Mouse (Mus musculus): Measurements from ENCODE around the gene Cbx2. TPM values are rescaled to one million over a fixed set of nuclear protein-coding genes. Genes with fewer than 3 reads are reported as not detected.

Gene Cbx2
- polyA plus RNA-seq, 1 experiment from 2014 or later = 1.9 TPM

- no peak for TF ChIP-seq CTCF (IDR thresholded peaks at IDR 0.05; ENCODE audit: low read depth)
- no peak for TF ChIP-seq EP300 (IDR thresholded peaks at IDR 0.05; ENCODE audit: low read depth)
- Histone ChIP-seq H3K27ac (ENCODE audit: low read depth) (no peak overlapping the region), H3K9me3 (ENCODE audit: low read length) (no peaks in the 10 kb centered on the region; the same call in 1 of the 2 replicates), H3K4me1 (ENCODE audit: insufficient read depth) (peaks cover 38% of the 10 kb centered on the region), H3K4me3 (ENCODE audit: low read depth, low read length) (no peak overlapping the region), H3K4me2 (ENCODE audit: low read depth, low read length) (no peak overlapping the region), H3K36me3 (replicated peaks; ENCODE audit: insufficient read depth, low read length) (no peaks in the 10 kb centered on the region), H3K27me3 (ENCODE audit: insufficient read depth, low read length) (peaks cover 80% of the 10 kb centered on the region), H3K9ac (replicated peaks) (no peak overlapping the region)
- no peak for DNase-seq
- no peak for ATAC-seq
- 3% methylated on average over 3 of the region's 3 CpGs for WGBS (ENCODE audit: insufficient replicate concordance)
These were observed 36.5 kb downstream of the Cbx2 start for GRCm38 (mm10) chr11:119059256-119059655.

DNA sequence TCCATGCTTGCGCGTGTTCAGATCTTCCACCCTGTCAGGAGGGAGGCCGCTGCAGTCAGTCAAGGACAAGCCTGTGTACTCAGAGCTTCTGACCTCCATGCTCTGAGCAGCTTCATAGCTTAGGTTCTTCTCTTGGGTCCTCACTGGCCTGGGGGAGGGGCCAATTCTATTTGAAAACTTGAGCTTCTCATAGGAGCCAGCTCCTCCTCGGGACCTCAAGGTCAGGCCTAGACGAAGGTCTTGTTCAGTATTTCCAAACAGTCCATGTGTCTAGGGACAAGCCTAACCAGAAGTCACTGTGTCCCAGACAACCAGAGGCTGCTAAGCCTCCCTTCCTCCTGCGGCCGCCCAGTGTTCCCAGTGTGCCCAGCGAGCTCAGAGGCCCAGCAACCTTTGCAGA, 44.1 kb downstream of the Cbx2 start:
- ATAC-seq = no peak
- TF ChIP-seq EP300 (IDR thresholded peaks at IDR 0.05; ENCODE audit: low read depth) (no peak), CTCF (IDR thresholded peaks at IDR 0.05; ENCODE audit: low read depth) (no peak)

GRCm38 (mm10) chr11:119072239-119072638, 49.5 kb downstream of the Cbx2 start:
- H3K36me3 ChIP-seq (replicated peaks; ENCODE audit: insufficient read depth, low read length) = no peaks in the 10 kb centered on the region
- TF ChIP-seq CTCF (IDR thresholded peaks at IDR 0.05; ENCODE audit: low read depth) (no peak), EP300 (IDR thresholded peaks at IDR 0.05; ENCODE audit: low read depth) (no peak)
- ATAC-seq (no peak), DNase-seq (no peak)
- no peak overlapping the region for H3K4me3 ChIP-seq (ENCODE audit: low read depth, low read length)
- peaks cover 5% of the 10 kb centered on the region; the same call in 1 of the 2 replicates for H3K4me1 ChIP-seq (ENCODE audit: insufficient read depth)
- no peak overlapping the region for H3K4me2 ChIP-seq (ENCODE audit: low read depth, low read length)
- H3K9ac ChIP-seq (replicated peaks) = no peak overlapping the region; the same call in 1 of the 2 replicates
- no peak overlapping the region for H3K27ac ChIP-seq (ENCODE audit: low read depth)
- no peaks in the 10 kb centered on the region for H3K27me3 ChIP-seq (ENCODE audit: insufficient read depth, low read length)
- 67% methylated on average over 7 of the region's 7 CpGs for WGBS (ENCODE audit: insufficient replicate concordance)
- no peaks in the 10 kb centered on the region for H3K9me3 ChIP-seq (ENCODE audit: low read length)

More for the DNA sequence above, 44.1 kb downstream of the Cbx2 start:
- Histone ChIP-seq H3K4me1 (ENCODE audit: insufficient read depth) (no peaks in the 10 kb centered on the region; the same call in 1 of the 2 replicates), H3K9ac (replicated peaks) (no peak overlapping the region), H3K4me3 (ENCODE audit: low read depth, low read length) (no peak overlapping the region), H3K27ac (ENCODE audit: low read depth) (no peak overlapping the region), H3K27me3 (ENCODE audit: insufficient read depth, low read length) (peaks cover 5% of the 10 kb centered on the region; the same call in 1 of the 2 replicates), H3K4me2 (ENCODE audit: low read depth, low read length) (no peak overlapping the region), H3K9me3 (ENCODE audit: low read length) (no peaks in the 10 kb centered on the region; the same call in 1 of the 2 replicates), H3K36me3 (replicated peaks; ENCODE audit: insufficient read depth, low read length) (no peaks in the 10 kb centered on the region)
- WGBS (ENCODE audit: insufficient replicate concordance) = 75% methylated on average over 8 of the region's 8 CpGs
- DNase-seq = no peak

- no peak for TF ChIP-seq EP300 (IDR thresholded peaks at IDR 0.05; ENCODE audit: low read depth)
- no peak for TF ChIP-seq CTCF (IDR thresholded peaks at IDR 0.05; ENCODE audit: low read depth)
- H3K4me1 ChIP-seq (ENCODE audit: insufficient read depth) = peaks cover 5% of the 10 kb centered on the region; the same call in 1 of the 2 replicates
- H3K36me3 ChIP-seq (replicated peaks; ENCODE audit: insufficient read depth, low read length) = no peaks in the 10 kb centered on the region
- no peaks in the 10 kb centered on the region for H3K9me3 ChIP-seq (ENCODE audit: low read length)
- no peak overlapping the region for H3K9ac ChIP-seq (replicated peaks)
- no peaks in the 10 kb centered on the region for H3K27me3 ChIP-seq (ENCODE audit: insufficient read depth, low read length)
- WGBS (ENCODE audit: insufficient replicate concordance) = 74% methylated on average over 6 of the region's 6 CpGs
- no peak overlapping the region for H3K4me3 ChIP-seq (ENCODE audit: low read depth, low read length)
- DNase-seq = no peak
- no peak overlapping the region for H3K4me2 ChIP-seq (ENCODE audit: low read depth, low read length)
- no peak overlapping the region for H3K27ac ChIP-seq (ENCODE audit: low read depth)
- no peak for ATAC-seq
These were observed 50.2 kb downstream of the Cbx2 start for GRCm38 (mm10) chr11:119072986-119073385.

GRCm38 (mm10) chr11:119073876-119074433, 51.2 kb downstream of the Cbx2 start:
- H3K27ac ChIP-seq (ENCODE audit: low read depth) = no peak overlapping the region
- 66% methylated on average over 6 of the region's 6 CpGs for WGBS (ENCODE audit: insufficient replicate concordance)
- no peaks in the 10 kb centered on the region for H3K36me3 ChIP-seq (replicated peaks; ENCODE audit: insufficient read depth, low read length)
- no peaks in the 10 kb centered on the region for H3K9me3 ChIP-seq (ENCODE audit: low read length)
- no peaks in the 10 kb centered on the region for H3K27me3 ChIP-seq (ENCODE audit: insufficient read depth, low read length)
- H3K4me3 ChIP-seq (ENCODE audit: low read depth, low read length) = no peak overlapping the region
- no peak overlapping the region for H3K9ac ChIP-seq (replicated peaks)
- no peak overlapping the region for H3K4me2 ChIP-seq (ENCODE audit: low read depth, low read length)
- ATAC-seq (no peak), DNase-seq (no peak)
- TF ChIP-seq CTCF (IDR thresholded peaks at IDR 0.05; ENCODE audit: low read depth) (no peak), EP300 (IDR thresholded peaks at IDR 0.05; ENCODE audit: low read depth) (no peak)
- peaks cover 12% of the 10 kb centered on the region for H3K4me1 ChIP-seq (ENCODE audit: insufficient read depth)

GRCm38 (mm10) chr11:119075805-119076204, 53.0 kb downstream of the Cbx2 start:
- no peak overlapping the region for H3K4me2 ChIP-seq (ENCODE audit: low read depth, low read length)
- H3K27ac ChIP-seq (ENCODE audit: low read depth) = no peak overlapping the region
- H3K27me3 ChIP-seq (ENCODE audit: insufficient read depth, low read length) = no peaks in the 10 kb centered on the region
- H3K9ac ChIP-seq (replicated peaks) = no peak overlapping the region
- no peak overlapping the region for H3K4me3 ChIP-seq (ENCODE audit: low read depth, low read length)
- H3K4me1 ChIP-seq (ENCODE audit: insufficient read depth) = peaks cover 26% of the 10 kb centered on the region
- no peaks in the 10 kb centered on the region for H3K9me3 ChIP-seq (ENCODE audit: low read length)
- 40% methylated on average over 5 of the region's 5 CpGs for WGBS (ENCODE audit: insufficient replicate concordance)
- TF ChIP-seq CTCF (IDR thresholded peaks at IDR 0.05; ENCODE audit: low read depth) = no peak
- no peak for TF ChIP-seq EP300 (IDR thresholded peaks at IDR 0.05; ENCODE audit: low read depth)
- ATAC-seq (no peak), DNase-seq (no peak)
- H3K36me3 ChIP-seq (replicated peaks; ENCODE audit: insufficient read depth, low read length) = peaks cover 9% of the 10 kb centered on the region
